Mouse (Mus musculus) spleen, postnatal 10 days (tissue): Measurements from ENCODE around the gene Tmcc3.
A peak's percentile ranks its signal among the peaks of the same experiment; 100 is the strongest.

ENCODE experiments used
- DNase-seq, 2 experiments: peaks; one replicate each; pipeline ENCODE4 v3.0.0; 2021 to 2022; ENCODE audit warnings: low spot score in 2 of 2

The Tmcc3 gene

GRCm38 (mm10) chr10:94311511-94312006 lies at the start of gene Tmcc3:
Gene Tmcc3 (plus strand): TSS chr10:94311949.
- no peak for DNase-seq

- no peak for DNase-seq
These were observed 49.1 kb upstream of the Tmcc3 start for GRCm38 (mm10) chr10:94262646-94263045.

GRCm38 (mm10) chr10:94263211-94263610 lies 48.5 kb upstream of the Tmcc3 start:
- DNase-seq, result no peak

- DNase-seq, result no peak
These were observed 45.9 kb upstream of the Tmcc3 start for GRCm38 (mm10) chr10:94265656-94266542.

- no peak for DNase-seq
These were observed 36.4 kb upstream of the Tmcc3 start for GRCm38 (mm10) chr10:94275321-94275720.

GRCm38 (mm10) chr10:94276511-94276910 lies 35.2 kb upstream of the Tmcc3 start:
- DNase-seq, result no peak

- no peak for DNase-seq
These were observed 29.6 kb upstream of the Tmcc3 start for GRCm38 (mm10) chr10:94282179-94282578.

- DNase-seq, result no peak
These were observed 29.0 kb upstream of the Tmcc3 start for GRCm38 (mm10) chr10:94282797-94283196.

GRCm38 (mm10) chr10:94294437-94294836 lies 17.3 kb upstream of the Tmcc3 start:
- no peak for DNase-seq

- DNase-seq, result no peak
These were observed 16.6 kb upstream of the Tmcc3 start for GRCm38 (mm10) chr10:94294933-94295750.

GRCm38 (mm10) chr10:94295923-94296605 lies 15.7 kb upstream of the Tmcc3 start:
- DNase-seq, result no peak

- no peak for DNase-seq
These were observed 13.3 kb upstream of the Tmcc3 start, which contains the start of gene Gm4792 for GRCm38 (mm10) chr10:94298471-94298870. Gene Gm4792 (minus strand): TSS chr10:94298703.

GRCm38 (mm10) chr10:94299301-94299700 lies 12.4 kb upstream of the Tmcc3 start:
- DNase-seq, result no peak

- DNase-seq, result no peak
These were observed 7.6 kb upstream of the Tmcc3 start for GRCm38 (mm10) chr10:94304064-94304657.

GRCm38 (mm10) chr10:94305526-94305925 lies 6.2 kb upstream of the Tmcc3 start:
- DNase-seq, result peak in 1 of 2 experiments; percentile 21

- no peak for DNase-seq
These were observed 1.1 kb upstream of the Tmcc3 start for GRCm38 (mm10) chr10:94310499-94311267.

GRCm38 (mm10) chr10:94312007-94312715 lies 412 bp downstream of the Tmcc3 start:
- DNase-seq, result no peak

GRCm38 (mm10) chr10:94313146-94313545 lies 1.4 kb downstream of the Tmcc3 start:
- DNase-seq, result no peak

- no peak for DNase-seq
These were observed 6.8 kb downstream of the Tmcc3 start for GRCm38 (mm10) chr10:94318574-94318973.

- no peak for DNase-seq
These were observed 18.2 kb downstream of the Tmcc3 start for GRCm38 (mm10) chr10:94329962-94330361.
